12 mouse cellular contexts compared by ENCODE assay signal in the genomic region with DNA sequence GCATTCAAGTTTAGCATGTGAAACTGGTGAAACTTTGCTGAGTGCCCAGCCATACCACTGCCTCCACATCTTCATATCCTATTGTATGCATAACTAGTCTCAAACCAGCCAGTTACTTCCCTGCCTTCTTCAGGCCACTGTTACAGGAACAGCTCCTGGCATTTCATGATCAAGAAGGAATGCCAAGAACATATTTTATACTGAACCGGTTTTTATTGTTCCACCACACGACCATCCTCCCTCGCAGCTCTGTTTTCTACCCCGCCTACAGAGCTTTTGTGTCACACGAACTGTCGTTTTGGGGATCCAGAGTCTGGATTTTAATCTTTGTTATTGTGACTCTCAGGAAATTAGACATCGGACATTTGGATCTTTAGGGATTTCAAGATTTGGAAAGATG.
"Had no signal": no experiment of that assay in that cellular context is flagged by ENCODE, and none has a peak within 500 bp of the region (broad histone marks: within the 10 kb centered on the region; RNA-seq: fewer than 3 reads in every experiment).

No protein-coding gene starts in this region.

- ATAC-seq: intestine, postnatal 0 days; liver, postnatal 0 days had no signal

- DNase-seq: kidney, adult 8-10 months; kidney, postnatal 14 days; kidney, postnatal 4 days; left cerebral cortex, postnatal 4 days; liver, postnatal 0 days; lung, postnatal 14 days; lung, postnatal 4 days; midbrain, embryonic 14.5 days; thymus, adult 2 months; thymus, postnatal 14 days; thymus, postnatal 4 days had no signal
